ENCODE assay signal across 27 mouse cellular contexts in the genomic region with DNA sequence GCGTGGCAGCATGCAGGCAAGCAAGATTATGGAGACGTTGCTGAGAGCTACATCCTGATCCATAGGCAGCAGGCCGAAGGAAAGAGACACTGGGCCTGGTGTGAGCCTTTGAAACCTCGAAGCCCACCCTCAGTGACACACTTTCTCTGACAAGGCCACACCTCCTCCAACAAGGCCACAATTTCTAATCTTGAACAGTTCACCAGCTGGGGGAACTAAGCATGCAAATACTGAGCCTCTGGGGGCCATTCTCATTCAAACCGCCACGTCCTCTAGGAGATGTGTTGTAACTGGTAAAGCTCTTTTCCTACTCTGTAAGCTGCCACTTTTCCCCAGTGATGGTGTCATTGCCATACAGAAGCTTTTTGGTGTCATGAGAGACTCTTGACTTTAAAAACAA. TPM values are rescaled to one million over a fixed set of nuclear protein-coding genes. Genes with fewer than 3 reads are reported as not detected.
DNase-seq lines count a peak whose midpoint lies in the region; ATAC-seq and TF ChIP-seq lines count a peak whose summit lies in the region.
"Had no signal": no experiment of that assay in that cellular context is flagged by ENCODE, and none has a peak within 500 bp of the region (broad histone marks: within the 10 kb centered on the region; RNA-seq: fewer than 3 reads in every experiment).

No protein-coding gene starts in this region.

- H3K27me3 ChIP-seq in limb, embryonic 12.5 days = no peaks in the 10 kb centered on the region
- H3K27me3 ChIP-seq in limb, embryonic 10.5 days (ENCODE audit: low read depth, poor library complexity, severe bottlenecking) = no peaks in the 10 kb centered on the region
- H3K27me3 ChIP-seq in CH12.LX (replicated peaks) = no peaks in the 10 kb centered on the region
- H3K27me3 ChIP-seq: hindbrain, embryonic 13.5 days; limb, embryonic 15.5 days; liver, embryonic 13.5 days; midbrain, embryonic 13.5 days; Patski had no signal

- in situ Hi-C loops in CH12.LX (cut with MboI; ENCODE audit: low pct_ligation_motif_present, low pct_unique_long_range_greater_than_20kb, low sequenced_read_pairs) = no loop called here

- no peak for TF ChIP-seq CTCF in CH12.LX (conservative IDR thresholded peaks at IDR 0.05 in 1 of 2, IDR thresholded peaks at IDR 0.05 in 1 of 2; ENCODE audit: low read depth in 2 of 2, low read length in 2 of 2)
- no peak for TF ChIP-seq CTCF in bone marrow, adult 2 months (IDR thresholded peaks at IDR 0.05; ENCODE audit: control insufficient read depth, insufficient read depth, low read length)

- 0 out of 2 replicates have a peak, but pooled peaks have one; percentile 25 for TF ChIP-seq POLR2A in CH12.LX (IDR thresholded peaks at IDR 0.05; ENCODE audit: low read depth, low read length)
- no peak for TF ChIP-seq POLR2A in bone marrow, adult 2 months (IDR thresholded peaks at IDR 0.05; ENCODE audit: borderline replicate concordance, control insufficient read depth, low read depth, low read length)

- no peak; the same call in none of the 2 replicates for TF ChIP-seq RAD21 in CH12.LX (IDR thresholded peaks at IDR 0.05; ENCODE audit: low read depth, low read length)

- ATAC-seq in limb, embryonic 12.5 days (ENCODE audit: insufficient number of reproducible peaks, insufficient read depth, low FRiP score, low TSS enrichment, low read depth) = no peak
- ATAC-seq: forebrain, postnatal 0 days; intestine, embryonic 16.5 days; lung, postnatal 0 days; midbrain, embryonic 13.5 days; Patski had no signal

- peak overlapping the region; percentile 46 for H3K27ac ChIP-seq in limb, embryonic 12.5 days
- H3K27ac ChIP-seq in limb, embryonic 10.5 days = no peak overlapping the region; the same call in 1 of the 2 replicates
- peak overlapping the region; percentile 87 for H3K27ac ChIP-seq in CH12.LX (ENCODE audit: insufficient read depth, low read depth)
- 0 out of 2 replicates have a peak overlapping the region, but pooled peaks have one; percentile 46 for H3K27ac ChIP-seq in bone marrow, adult 2 months (ENCODE audit: control insufficient read depth, insufficient read depth, low read depth, low read length, poor library complexity)
- H3K27ac ChIP-seq: hindbrain, embryonic 13.5 days; limb, embryonic 15.5 days; liver, embryonic 13.5 days; midbrain, embryonic 13.5 days had no signal

- peaks cover 21% of the 10 kb centered on the region for H3K4me1 ChIP-seq in limb, embryonic 12.5 days (replicated peaks)
- H3K4me1 ChIP-seq in limb, embryonic 10.5 days = peaks cover 9% of the 10 kb centered on the region; the same call in 1 of the 2 replicates
- peaks cover 7 to 24% of the 10 kb centered on the region in 2 experiments for H3K4me1 ChIP-seq in CH12.LX (ENCODE audit: control insufficient read depth in 1 of 2, insufficient read depth in 2 of 2)
- peaks cover 1% of the 10 kb centered on the region; the same call in 1 of the 2 replicates for H3K4me1 ChIP-seq in bone marrow, adult 2 months (ENCODE audit: control insufficient read depth, insufficient read depth, low read length)
- H3K4me1 ChIP-seq: liver, embryonic 13.5 days; midbrain, embryonic 13.5 days had no signal

- dilution Hi-C loops in CH12.LX (cut with MboI; ENCODE audit: extremely low pct_ligation_motif_present, extremely low pct_unique_long_range_greater_than_20kb, low sequenced_read_pairs) = no loop called here

- no peaks in the 10 kb centered on the region for H3K79me2 ChIP-seq in CH12.LX (replicated peaks; ENCODE audit: control insufficient read depth, extremely low read depth, insufficient read depth, poor library complexity, severe bottlenecking)

- H3K9ac ChIP-seq in limb, embryonic 12.5 days (replicated peaks) = no peak overlapping the region
- H3K9ac ChIP-seq in CH12.LX (ENCODE audit: insufficient read depth, low read depth) = 0 out of 2 replicates have a peak overlapping the region, but pooled peaks have one; percentile 20
- H3K9ac ChIP-seq: forebrain, postnatal 0 days; hindbrain, embryonic 13.5 days; limb, embryonic 15.5 days; liver, embryonic 13.5 days; midbrain, embryonic 13.5 days had no signal

- H3K9me3 ChIP-seq in limb, embryonic 12.5 days = no peaks in the 10 kb centered on the region
- H3K9me3 ChIP-seq in limb, embryonic 10.5 days (replicated peaks) = no peaks in the 10 kb centered on the region
- peaks cover 5% of the 10 kb centered on the region for H3K9me3 ChIP-seq in CH12.LX (replicated peaks; ENCODE audit: low read length)
- H3K9me3 ChIP-seq: hindbrain, embryonic 13.5 days; limb, embryonic 15.5 days; liver, embryonic 13.5 days; midbrain, embryonic 13.5 days had no signal

- H3K4me3 ChIP-seq in limb, embryonic 12.5 days (replicated peaks) = no peak overlapping the region
- H3K4me3 ChIP-seq in limb, embryonic 10.5 days = no peak overlapping the region
- peak overlapping the region in 1 of 3 experiments; percentile 11 for H3K4me3 ChIP-seq in CH12.LX (replicated peaks in 1 of 3; ENCODE audit: low read depth in 2 of 3, low read length in 2 of 3, poor library complexity in 1 of 3)
- no peak overlapping the region for H3K4me3 ChIP-seq in bone marrow, adult 2 months (replicated peaks; ENCODE audit: control insufficient read depth, low read depth, low read length)
- H3K4me3 ChIP-seq: hindbrain, embryonic 13.5 days; limb, embryonic 15.5 days; liver, embryonic 13.5 days; megakaryocyte, embryonic 14.5 days; midbrain, embryonic 13.5 days had no signal

- H3K36me3 ChIP-seq in limb, embryonic 12.5 days = no peaks in the 10 kb centered on the region
- no peaks in the 10 kb centered on the region for H3K36me3 ChIP-seq in limb, embryonic 10.5 days
- H3K36me3 ChIP-seq in CH12.LX (replicated peaks in 1 of 2; ENCODE audit: control insufficient read depth in 1 of 2, insufficient read depth in 1 of 2, low read length in 1 of 2) = peaks cover 3 to 15% of the 10 kb centered on the region in 2 experiments
- H3K36me3 ChIP-seq: hindbrain, embryonic 13.5 days; limb, embryonic 15.5 days; liver, embryonic 13.5 days; midbrain, embryonic 13.5 days had no signal

- TF ChIP-seq EP300 in CH12.LX (IDR thresholded peaks at IDR 0.05; ENCODE audit: low read length) = peak; percentile 86

- DNase-seq in limb, embryonic 10.5 days (ENCODE audit: low spot score) = no peak
- DNase-seq in CH12.LX (ENCODE audit: extremely low read depth) = peak; percentile 86
- DNase-seq in ovary, postnatal 10 days (ENCODE audit: low spot score) = no peak
- no peak for DNase-seq in cerebellum, postnatal 14 days
- no peak for DNase-seq in embryo, embryonic 10 days (ENCODE audit: low spot score)
- DNase-seq: adrenal gland, postnatal 25 days; cerebellum, adult 2 months; cerebellum, postnatal 25 days; forebrain, postnatal 0 days; heart, postnatal 4 days; kidney, adult 9 months; kidney, postnatal 10 days; layer of hippocampus, adult 9-11 months; liver, embryonic 13.5 days; lung, adult 18-20 months; lung, postnatal 4 days; right cerebral cortex, postnatal 25 days; thymus, postnatal 4 days had no signal

- WGBS in limb, embryonic 12.5 days = 75% methylated on average over 6 of the region's 6 CpGs
- 83% methylated on average over 6 of the region's 6 CpGs for WGBS in limb, embryonic 10.5 days
- 74% methylated on average over 6 of the region's 6 CpGs for WGBS in bone marrow, adult 2 months

- no peak overlapping the region for H3K4me2 ChIP-seq in limb, embryonic 12.5 days
- peak overlapping the region; percentile 80 for H3K4me2 ChIP-seq in CH12.LX (ENCODE audit: insufficient read depth, low read depth, poor library complexity, severe bottlenecking)
- H3K4me2 ChIP-seq: hindbrain, embryonic 13.5 days; limb, embryonic 15.5 days; liver, embryonic 13.5 days; midbrain, embryonic 13.5 days had no signal

TF ChIP-seq in CH12.LX, 34 proteins besides CTCF, POLR2A, EP300 and RAD21 (continues in another document):
- 0 out of 2 replicates have a peak, but pooled peaks have one; percentile 68 for TF ChIP-seq KAT2A (IDR thresholded peaks at IDR 0.05; ENCODE audit: insufficient replicate concordance, low read length)
- peak; percentile 55; the same call in 1 of the 2 replicates for TF ChIP-seq MAX (IDR thresholded peaks at IDR 0.05; ENCODE audit: low read length)
- no peak for TF ChIP-seq RCOR1 (conservative IDR thresholded peaks at IDR 0.05; ENCODE audit: low read depth, low read length)
- TF ChIP-seq BHLHE40 (IDR thresholded peaks at IDR 0.05; ENCODE audit: low read depth, low read length) = peak; percentile 44
- no peak for TF ChIP-seq USF2 (conservative IDR thresholded peaks at IDR 0.05; ENCODE audit: low read depth, low read length)
- TF ChIP-seq JUN (IDR thresholded peaks at IDR 0.05; ENCODE audit: insufficient read depth, low read depth, low read length) = 0 out of 2 replicates have a peak, but pooled peaks have one; percentile 23
- peak; percentile 87 for TF ChIP-seq ETS1 (conservative IDR thresholded peaks at IDR 0.05; ENCODE audit: low read depth, low read length)
- TF ChIP-seq MAFK (IDR thresholded peaks at IDR 0.05; ENCODE audit: insufficient replicate concordance, low read length) = 0 out of 2 replicates have a peak, but pooled peaks have one; percentile 49
- peak; percentile 64; the same call in 1 of the 2 replicates for TF ChIP-seq MAZ (IDR thresholded peaks at IDR 0.05; ENCODE audit: low read depth, low read length)
- TF ChIP-seq TCF12 (IDR thresholded peaks at IDR 0.05; ENCODE audit: low read depth, low read length) = peak; percentile 87
- TF ChIP-seq IRF4 (IDR thresholded peaks at IDR 0.05; ENCODE audit: low read depth, low read length) = peak; percentile 72
- no peak for TF ChIP-seq PAX5 (IDR thresholded peaks at IDR 0.05; ENCODE audit: low read length)
- TF ChIP-seq CHD2 (IDR thresholded peaks at IDR 0.05; ENCODE audit: low read length) = peak; percentile 51; the same call in 1 of the 2 replicates
- peak; percentile 61 for TF ChIP-seq SIN3A (IDR thresholded peaks at IDR 0.05; ENCODE audit: low read length)
- TF ChIP-seq CHD1 (IDR thresholded peaks at IDR 0.05; ENCODE audit: low read depth, low read length) = no peak
- TF ChIP-seq JUND (conservative IDR thresholded peaks at IDR 0.05; ENCODE audit: low read depth, low read length) = peak; percentile 39; the same call in 1 of the 2 replicates
- TF ChIP-seq ZNF384 (IDR thresholded peaks at IDR 0.05; ENCODE audit: low read depth, low read length) = no peak
- TF ChIP-seq TBP (conservative IDR thresholded peaks at IDR 0.05; ENCODE audit: low read depth, low read length) = 0 out of 2 replicates have a peak, but pooled peaks have one; percentile 59
- peak; percentile 85; the same call in 1 of the 2 replicates for TF ChIP-seq MEF2A (IDR thresholded peaks at IDR 0.05; ENCODE audit: borderline replicate concordance, low read depth, low read length)

RNA-seq across cellular contexts. Expression of a gene that starts 6.6 kb away (rescaled TPM):
- polyA plus RNA-seq in limb, embryonic 12.5 days (2016; fragmentation: Nextera tagmentation; extraction: Ambion mirVana) = 1,233 and 1,304 TPM in 2 replicates
- 1,202 and 1,379 TPM in 2 replicates for polyA plus RNA-seq in limb, embryonic 10.5 days (2016; fragmentation: Nextera tagmentation; extraction: Ambion mirVana)
- total RNA-seq in CH12.LX (2012; rRNA removed) (3,430 and 3,559 TPM in 2 replicates), CH12.LX (2014; rRNA removed) (4,566 and 5,270 TPM in 2 replicates)
- polyA plus RNA-seq in CH12.LX (2012; ENCODE audit: insufficient read length, low read depth) = 2,244 and 2,512 TPM in 2 replicates
- polyA plus RNA-seq in bone marrow, adult 2 months (2011; ENCODE audit: insufficient read depth, insufficient read length, low replicate concordance, missing spikeins) = 1,120 and 1,318 TPM in 2 replicates
